Mouse (Mus musculus): ENCODE data around the gene Hgd.

DNA sequence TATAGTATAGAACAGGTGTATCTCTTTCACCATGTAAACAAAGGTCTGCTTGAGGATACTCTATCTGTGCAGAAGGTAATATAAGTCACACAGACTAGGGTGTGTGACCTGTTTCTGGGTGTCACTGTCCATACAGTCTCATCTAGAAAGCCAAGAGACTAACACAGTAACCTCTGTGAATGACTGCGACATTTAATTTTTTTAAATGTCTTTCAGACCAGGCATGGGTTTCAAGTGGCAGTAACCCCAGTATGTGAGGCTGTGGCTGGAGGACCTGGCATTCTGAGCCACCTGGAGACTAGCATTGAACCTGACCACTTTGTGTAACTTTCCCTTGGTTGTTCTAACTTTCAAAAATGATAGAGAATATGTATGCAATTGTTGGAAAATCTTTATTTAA, 73.1 kb downstream of the Hgd start:
- TF ChIP-seq CTCF (IDR thresholded peaks at IDR 0.05; ENCODE audit: insufficient read depth, low read length) (no peak), POLR2A (IDR thresholded peaks at IDR 0.05; ENCODE audit: borderline replicate concordance, extremely low read depth, low read depth, low read length) (no peak)
